Mouse (Mus musculus) Muller cell, postnatal 12 days (primary cell): Measurements from ENCODE around the gene 1700024P04Rik.
"Not testable (repeated sequence)": the region's sequence is repeated elsewhere in the genome, so short reads cannot be mapped to it uniquely, and the experiment has no call there.

Source experiments
- DNase-seq: peaks from one replicate; pipeline ENCODE4 v3.0.0-alpha.2; 2015; ENCODE audit errors: inconsistent ontology term

Gene 1700024P04Rik

DNA sequence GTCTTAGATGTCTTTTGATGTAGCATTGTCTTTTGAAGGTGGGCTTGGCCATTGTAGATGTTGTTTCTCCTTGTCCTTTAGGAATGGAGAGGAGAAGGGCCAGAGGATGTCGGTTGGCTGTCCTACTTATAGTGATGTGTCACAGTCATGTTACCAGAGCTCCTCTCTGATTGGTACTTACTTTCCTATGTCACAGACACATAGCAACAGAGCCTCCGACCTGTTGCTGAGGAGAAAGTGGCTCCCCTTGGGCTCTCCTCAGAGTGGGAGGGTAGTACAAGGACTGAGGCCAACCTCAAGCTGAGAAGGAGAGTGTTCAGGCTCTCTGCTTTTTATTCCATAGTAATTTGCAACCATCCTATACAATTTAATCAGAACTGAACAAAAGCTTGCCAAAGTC is at the start of gene 1700024P04Rik:
TSS of gene 1700024P04Rik (minus strand) at position 101 of the 400 bp plus-strand sequence.
- DNase-seq = no peak

DNA sequence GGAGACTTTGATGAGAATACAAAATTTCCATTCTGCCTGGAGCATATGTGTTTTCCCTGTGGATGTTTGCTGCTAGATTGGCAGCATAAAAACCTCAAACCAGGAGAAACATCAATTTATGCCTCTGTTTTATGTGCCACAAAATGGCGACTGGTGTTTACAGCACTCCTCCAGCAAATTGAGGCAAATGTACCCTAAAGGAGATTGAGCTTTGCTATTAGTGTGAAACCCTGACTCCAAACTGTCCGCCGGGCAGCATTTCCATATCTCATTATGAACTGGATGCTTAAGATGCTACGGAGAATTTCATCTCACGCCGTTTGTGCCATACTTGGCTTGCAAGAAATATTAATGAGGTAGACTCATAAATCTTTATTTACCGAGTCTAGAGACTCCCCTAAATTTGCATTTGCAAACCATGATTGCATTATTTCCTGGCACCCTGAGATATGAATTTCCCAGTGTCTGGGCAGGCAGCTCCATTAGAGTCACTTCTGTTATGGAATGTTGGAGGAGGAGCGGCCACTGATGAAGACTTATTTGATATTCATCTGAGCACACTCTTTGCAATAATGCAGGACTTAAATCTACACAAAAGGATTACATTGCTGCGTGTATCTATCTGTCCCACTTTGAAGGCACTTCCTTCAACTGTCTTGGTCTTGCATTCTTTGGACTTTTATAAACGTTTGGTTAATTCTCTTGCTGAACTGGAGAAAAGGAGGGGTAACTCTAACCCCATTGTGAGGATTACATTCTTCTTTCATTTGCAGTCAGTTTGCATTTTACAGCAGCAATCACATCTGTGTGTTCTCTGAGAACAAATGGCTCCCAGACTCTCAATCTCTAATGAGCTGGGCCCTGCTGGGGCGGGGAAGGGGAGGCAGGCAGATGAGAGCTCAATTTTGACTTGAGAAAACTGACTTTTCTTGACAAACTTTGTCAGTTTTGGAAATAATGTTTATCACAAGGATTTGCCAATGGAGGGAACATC is 47.2 kb upstream of the 1700024P04Rik start:
- peak; percentile 42 for DNase-seq

DNA sequence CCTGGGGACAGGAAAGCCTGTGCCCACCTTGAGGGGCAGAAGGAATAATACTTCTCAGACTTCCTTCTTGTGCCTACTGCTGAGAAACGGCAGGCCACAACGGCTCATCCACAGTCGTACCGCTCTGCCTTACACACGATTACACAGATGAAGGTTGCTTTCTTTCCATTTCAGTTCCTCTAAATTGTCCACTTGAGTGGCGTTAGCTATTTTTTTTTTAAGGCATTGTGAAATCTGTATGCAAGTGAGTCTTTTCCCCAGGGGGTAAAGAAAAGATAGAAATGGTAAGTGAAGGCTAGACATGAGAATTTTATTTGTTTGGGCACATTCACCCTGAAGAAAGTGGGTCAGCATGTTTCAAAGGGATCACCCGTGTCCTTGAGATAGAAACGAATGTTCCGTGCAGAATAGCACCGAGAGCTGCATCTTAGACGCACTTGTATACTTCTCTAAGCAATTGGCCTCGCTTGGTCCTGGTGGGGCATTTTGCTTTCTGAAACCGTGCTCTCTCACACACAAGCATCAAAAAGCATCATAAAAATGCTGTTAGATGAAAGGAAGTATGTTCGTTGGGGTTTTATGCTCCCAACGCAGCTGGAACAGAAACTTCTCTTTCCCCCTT is 46.3 kb upstream of the 1700024P04Rik start:
- DNase-seq = peak; percentile 33

DNA sequence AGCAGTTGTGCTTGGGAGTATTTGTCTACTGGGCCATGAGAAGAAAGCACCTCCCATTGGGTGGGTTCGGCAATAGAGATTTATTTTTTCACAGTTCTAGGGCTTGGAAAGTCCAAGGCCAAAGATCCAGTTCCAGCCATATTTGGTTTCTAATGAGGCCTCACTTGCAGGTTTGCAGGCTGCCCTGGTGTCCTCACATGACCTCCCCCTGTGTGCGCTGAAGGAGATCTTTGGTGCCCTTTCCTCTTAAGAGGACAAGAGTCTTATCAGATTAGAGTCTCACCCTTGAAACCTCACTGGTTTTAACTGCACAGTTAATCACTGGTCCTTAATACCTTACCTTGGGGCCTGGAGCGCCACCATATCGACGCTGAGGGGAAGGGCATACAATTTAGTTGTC is 40.9 kb upstream of the 1700024P04Rik start:
- no peak for DNase-seq

DNA sequence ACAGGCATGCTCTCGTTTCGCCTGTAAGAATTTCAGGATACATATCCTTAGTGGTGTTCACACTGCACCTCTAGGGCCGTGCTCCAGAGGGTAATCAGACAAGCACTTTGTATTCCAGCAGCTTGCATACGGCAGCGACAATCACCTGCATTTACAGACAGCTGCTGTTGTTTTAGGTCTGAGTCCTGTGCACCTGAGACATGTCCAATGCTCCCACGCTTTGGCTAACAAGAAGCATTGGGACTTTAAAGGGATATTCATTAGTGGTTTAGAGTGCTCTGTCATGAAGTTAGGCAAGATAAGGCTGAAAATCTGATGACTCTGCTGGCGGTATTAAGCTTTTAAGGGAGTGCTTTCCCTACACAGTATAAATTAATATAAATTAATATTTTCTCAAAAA is 37.7 kb upstream of the 1700024P04Rik start:
- DNase-seq = no peak

DNA sequence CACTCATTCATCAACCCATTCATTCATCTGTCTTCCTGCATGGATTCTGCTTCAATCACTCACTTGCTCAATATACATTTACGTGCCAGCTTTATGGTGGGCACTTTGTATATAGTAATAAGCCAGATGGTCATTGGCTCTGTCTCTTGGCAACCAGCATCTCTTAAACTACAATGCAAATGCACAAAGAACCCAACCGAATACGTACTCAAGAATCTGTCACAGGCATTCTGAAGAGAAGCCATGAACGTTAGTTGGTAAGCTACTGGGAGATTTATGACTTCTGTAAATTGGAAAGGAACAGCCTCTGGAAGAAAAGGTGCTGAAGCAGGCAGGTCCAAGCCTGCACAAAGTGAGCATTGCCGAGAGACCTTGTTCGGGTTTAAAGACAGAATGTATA is 36.8 kb upstream of the 1700024P04Rik start:
- no peak for DNase-seq

DNA sequence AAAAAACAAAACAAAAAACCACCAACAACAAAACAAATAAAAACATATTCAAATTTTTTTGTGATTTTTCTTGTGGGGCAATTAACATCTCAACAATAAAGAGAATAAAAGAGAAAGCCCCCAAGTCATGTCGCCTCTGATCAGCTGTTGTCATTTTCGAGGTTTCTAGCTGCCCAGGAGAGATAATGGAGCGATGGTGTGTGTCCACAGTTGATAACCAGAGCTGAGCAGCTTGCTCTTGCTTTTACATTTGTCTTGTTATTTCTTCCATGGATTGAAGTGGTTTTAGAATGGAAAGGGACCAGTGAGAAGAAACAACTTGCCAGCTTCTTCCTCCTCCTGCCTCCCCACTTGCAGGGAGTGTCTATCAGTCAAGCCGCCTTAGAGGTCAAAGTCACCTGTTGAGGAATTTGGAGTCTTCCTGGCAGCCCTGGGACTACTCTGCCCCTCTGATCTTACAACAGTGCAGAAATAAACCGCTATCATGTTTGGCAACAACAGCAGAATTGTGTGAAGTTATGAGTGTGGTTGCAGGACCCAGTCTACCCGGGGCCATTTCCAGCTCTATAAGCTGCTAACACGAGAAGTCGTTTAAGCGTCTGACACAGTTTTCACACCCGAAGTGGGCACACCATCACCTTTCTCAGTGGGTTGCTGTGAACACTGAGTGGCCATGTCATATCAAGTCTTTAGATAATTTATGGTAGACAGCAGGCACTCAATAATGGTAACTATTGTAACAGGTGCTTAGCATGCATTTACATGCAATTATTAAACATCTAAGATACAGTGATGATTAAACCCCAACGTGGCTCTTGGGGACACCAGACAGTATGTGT is 35.7 kb upstream of the 1700024P04Rik start:
- DNase-seq = no peak

DNA sequence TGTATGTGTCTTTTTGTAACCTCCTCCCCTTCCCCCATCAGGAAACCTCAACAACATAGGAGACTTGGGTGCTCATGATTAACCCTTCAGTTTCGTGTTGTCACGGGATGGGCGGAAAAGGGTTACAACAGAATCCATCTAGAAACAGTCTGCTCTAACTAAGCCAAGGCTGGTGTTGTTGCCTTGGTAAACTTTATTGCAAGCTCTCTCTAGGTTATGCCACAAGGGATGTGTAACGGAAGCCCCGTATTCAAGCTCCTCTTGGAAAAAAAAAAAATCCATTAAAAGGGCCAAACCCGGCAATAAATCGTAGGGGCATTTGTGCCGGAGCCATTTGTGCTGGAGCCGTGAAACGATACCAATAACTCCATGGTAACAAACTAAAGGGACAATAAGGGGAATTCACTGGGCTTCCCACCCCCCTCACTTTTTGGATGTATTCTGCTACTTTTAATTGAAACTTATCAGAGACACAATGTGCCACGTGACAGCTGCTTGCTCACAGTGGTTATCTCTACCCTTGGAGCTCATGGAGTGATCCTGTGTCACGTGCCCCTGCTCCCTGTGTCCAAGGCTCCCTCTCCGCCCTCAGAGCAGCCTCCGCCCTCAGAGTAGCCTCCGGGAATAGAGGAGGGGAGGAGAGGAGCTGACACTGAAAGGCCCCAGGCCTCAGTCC is 34.3 kb upstream of the 1700024P04Rik start:
- no peak for DNase-seq

DNA sequence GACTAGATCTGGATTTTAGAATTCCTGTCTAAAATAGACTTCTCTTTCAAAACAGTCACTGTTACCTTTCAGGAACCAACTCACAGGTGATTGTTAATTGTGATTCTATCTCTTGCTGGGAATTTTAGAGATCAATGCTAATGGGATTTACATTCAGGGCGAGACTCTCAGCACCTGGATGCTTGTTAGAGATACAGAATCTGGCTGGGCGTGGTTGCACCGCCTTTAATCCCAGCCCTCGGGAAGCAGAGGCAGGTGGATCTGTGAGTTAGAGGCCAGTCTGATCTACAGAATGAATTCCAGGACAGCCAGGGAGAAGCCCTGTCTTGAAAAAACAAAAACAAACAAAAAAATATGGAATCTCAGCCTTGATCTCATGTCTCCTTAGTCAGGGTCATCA is 32.3 kb upstream of the 1700024P04Rik start:
- no peak for DNase-seq

DNA sequence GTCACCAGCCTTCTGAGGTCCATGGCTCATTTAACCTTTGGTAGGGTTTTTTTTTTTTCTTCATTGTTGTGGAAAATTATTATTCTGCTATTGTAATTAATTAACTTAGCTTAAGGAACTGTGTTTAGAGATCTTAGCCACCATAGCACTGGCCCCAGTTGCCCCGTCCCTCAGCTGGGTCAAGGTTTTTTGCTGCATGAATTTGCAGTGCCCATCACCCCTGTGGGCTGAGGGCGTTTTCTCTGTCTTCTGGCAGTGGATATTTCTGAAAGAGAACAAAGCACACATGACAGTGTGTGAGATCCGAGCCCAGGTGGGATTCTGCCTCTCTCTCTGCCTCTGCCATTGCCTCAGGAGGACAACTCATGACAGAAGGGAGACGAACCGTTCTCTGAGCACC is 28.5 kb upstream of the 1700024P04Rik start:
- DNase-seq = no peak

DNA sequence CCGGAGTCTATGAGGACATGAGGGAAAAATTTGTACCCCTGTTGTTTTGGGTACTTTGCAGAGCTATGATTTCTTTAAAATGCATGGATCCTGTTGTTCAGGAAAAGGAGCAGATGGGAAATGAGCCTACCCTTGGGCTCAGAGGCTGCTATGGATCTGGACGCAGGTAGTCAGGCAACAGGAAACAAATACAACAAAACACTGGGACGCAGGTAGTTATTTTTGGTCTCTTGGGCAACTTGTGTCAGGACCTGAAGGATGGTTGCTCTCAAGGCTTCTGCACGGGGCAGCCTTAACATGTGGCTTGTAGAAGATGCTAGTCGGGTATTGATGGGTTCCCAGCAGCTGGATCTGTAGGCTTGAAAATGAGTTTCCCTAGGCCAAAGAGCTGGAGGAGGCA is 23.6 kb upstream of the 1700024P04Rik start:
- no peak for DNase-seq

DNA sequence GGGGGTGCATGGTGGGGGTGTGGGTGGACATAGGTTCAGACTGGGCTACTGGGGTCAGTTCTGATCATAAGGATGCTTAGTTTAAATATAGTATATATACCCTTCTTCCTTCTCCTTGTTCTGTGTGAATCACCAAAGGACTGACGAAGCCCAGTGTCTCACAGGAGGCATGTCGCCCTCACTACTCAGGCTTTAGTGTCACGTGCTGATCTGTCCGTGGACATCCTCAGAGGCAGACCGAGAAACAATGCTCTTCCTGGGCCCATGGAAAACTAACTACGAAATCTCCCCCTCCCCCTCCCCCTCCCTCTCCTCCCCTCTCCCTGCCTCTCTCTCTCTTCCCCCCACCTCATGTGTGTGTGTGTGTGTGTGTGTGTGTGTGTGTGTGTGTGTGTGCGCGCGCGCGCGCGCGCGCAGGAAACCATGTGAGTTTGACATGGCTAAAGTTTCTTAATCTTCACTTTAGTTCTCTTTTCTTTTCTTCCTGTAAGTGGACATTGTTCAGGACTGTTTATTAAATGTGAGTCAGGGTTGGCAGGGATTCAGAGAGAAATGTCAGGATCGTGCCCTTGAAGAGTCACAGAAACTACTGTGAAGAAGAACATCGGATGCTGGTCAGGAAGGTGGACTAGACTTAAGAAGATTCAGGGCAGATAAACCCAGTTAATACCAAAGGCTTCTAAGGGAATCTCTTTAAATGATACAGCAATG is 22.2 kb upstream of the 1700024P04Rik start:
- DNase-seq = peak; percentile 15

DNA sequence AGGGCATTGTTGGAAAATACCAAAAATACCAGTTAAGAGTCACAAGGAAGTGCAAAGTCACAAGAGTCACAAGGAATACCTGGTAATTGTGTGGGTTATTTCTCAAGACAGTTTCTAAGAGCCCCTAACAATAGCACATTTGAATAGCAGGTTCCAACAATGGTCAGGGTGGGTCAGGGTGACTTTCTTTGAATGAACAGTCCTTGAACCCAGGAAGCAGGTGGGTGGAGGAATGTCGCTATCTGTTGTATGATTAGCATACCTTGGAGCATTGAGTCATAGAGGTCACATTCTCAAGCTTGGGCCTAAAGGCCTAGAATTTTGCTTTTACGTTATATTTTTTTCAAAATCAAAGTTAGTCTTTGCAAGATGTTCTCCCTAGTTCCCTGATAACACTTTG is 17.3 kb upstream of the 1700024P04Rik start:
- DNase-seq = not testable (repeated sequence)

DNA sequence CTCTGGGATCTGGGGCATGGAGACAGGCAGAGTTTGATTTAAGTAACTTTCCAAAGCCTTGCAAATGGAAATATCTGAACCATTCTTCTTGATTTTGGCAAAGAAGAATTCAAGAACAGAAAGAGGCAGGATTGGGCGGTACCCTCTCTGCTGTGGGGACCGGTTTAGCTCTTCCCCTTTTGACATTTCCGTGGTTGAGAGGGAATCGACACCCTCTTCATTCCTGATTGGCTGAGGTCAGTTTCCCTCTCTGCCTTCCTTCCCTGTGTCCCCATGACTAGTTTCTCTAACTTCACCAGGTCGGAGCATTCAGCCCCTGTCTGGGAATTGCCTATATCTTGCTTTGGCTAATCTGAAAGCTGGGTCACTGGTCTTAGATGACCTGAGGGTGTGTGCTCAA is 12.7 kb upstream of the 1700024P04Rik start:
- no peak for DNase-seq

DNA sequence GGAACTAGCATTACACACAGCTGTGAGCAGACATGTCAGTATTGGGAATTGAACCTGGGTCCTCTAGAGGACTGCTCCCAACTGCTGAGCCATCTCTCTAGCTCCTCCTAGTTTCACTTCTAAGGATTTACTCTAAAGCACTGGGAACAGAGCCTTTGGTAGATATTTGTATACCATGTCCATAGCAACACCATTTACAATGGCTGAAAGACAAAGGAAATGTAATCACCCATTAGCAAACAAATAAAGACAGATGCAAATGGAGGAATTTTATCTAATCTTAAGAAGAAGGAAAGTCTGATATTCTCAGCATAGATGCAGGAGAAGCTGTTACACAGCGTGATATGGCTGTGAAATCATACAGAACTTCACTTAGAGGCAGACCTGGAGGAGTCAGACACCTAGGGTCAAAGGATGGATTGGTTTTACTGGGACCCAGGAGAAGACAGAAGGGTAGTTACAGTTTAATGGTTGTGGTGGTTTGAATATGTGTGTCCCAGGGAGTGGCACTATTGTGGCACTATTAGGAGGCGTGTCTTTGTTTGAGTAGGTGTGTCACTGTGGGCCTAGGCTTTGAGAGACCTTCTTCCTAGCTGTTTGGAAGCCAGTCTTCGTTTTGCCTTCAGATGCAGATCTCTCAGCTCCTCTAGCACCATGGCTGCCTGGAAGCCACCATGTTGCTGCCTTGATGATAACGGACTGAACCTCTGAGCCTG is 7.1 kb downstream of the 1700024P04Rik start:
- DNase-seq = no peak

DNA sequence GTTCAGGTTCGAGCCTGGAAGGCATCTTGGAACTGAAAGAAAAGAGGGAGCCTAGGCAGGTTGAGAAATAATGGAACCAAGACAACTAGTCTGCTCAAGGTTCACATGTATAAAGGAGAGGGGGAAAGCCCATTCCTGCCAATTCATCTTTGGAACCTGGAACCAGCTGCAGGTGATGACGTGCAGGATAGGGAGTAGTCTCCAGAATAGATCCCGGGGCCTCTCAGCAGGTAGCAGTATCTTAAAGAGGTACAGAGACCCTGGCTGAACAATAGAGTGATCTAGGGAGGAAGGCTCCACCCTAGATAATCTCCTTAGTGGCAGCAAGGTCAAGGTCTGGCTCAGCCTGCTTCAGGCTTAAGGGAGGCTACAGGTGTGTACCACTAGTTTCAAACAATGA is 8.3 kb downstream of the 1700024P04Rik start:
- DNase-seq = not testable (repeated sequence)

DNA sequence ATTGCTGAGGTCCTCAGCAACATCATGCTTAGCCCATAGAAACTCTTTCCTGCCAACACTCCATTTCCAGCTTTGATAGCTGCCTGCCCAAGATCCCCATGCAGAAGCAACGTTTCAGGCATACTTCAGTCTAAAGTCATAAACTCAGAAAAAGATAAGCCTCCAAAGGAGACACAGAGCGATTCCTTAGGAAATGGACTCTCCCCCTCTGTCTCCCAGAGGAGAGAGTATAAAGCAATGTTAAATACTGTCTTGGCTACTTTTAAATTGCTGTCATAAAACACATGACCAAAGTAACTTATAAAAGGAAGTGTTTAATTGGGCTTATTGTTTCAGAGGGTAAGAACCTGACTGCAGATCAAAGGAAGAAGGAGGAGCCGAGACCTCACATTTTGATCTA is 12.3 kb downstream of the 1700024P04Rik start:
- DNase-seq = no peak

DNA sequence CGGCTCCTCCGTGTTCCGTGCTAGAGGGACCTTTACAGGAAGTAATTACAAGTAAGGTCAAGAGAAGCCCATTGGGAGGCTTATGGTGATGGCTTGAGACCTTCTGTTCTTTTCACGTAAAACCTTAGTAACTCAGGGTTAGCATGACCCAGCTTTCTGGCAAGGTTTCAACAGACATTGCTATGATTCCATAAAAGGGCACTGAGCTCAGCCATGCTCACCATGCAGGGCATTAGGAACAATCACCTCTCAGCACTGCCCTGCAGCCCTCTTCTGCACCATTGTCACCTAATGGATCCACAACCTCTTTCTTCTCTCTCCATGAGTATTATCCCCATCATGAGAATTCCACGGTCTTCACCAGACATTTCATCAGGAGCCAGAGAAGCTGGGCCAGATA is 12.7 kb downstream of the 1700024P04Rik start:
- DNase-seq = no peak

DNA sequence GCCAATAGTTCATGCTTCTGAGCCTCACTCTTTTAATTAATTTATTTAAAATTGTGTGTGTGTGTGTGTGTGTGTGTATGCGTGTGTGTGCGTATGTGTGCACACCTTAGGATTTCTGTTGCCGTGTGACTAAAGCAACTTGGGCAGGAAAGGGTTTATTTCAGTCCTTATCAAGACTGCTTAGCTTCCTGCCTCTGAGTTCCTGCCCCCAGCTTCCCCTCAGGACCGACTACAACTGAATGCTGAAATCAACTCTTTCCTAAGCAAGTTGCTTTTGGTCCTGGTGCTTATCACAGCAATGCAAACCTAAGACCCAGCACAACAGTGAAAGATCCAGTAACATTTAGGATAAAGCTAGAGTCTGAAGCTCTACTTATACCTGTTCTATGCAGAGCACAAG is 15.8 kb downstream of the 1700024P04Rik start:
- no peak for DNase-seq

DNA sequence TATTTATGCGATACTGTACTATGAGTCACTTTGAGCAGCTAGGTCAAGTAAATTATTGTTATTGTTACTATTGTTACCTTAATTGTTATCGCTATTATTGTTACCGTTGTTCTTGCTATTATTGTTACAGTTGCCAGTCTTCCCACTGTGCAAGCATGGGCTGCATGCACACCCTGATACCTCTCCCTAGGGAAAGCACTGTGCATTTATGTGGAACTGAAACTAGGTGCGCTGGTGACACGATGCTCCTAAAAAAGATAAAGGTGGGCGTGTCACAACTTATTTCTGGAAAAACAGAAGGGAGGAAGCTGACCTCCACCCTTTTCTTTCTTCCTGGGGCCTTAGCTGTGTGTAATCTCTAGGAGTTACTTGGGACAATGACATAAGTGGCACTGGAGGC is 16.4 kb downstream of the 1700024P04Rik start:
- no peak for DNase-seq
